Mouse (Mus musculus) ES-E14 (cell line): ENCODE results near the gene Papss2. TPM values are rescaled to one million over a fixed set of nuclear protein-coding genes. Genes with fewer than 3 reads are reported as not detected.

Experiments used
- DNase-seq: peaks from one replicate; pipeline ENCODE4 v3.0.0-alpha.2; 2013; ENCODE audit warnings: low read depth, low spot score
- H3K27ac ChIP-seq: 2 replicates; pipeline ENCODE4 v1.5.1; 2012; ENCODE audit warnings: low read depth, mild to moderate bottlenecking, low read length, moderate library complexity, mixed read lengths; ENCODE audit not compliant: poor library complexity, insufficient read depth, severe bottlenecking
- H3K36me3 ChIP-seq: 2 replicates; pipeline ENCODE4 v1.6.1; 2012; ENCODE audit warnings: mild to moderate bottlenecking, low read length, moderate library complexity, mixed read lengths; ENCODE audit not compliant: control insufficient read depth, poor library complexity, insufficient read depth, severe bottlenecking
- H3K4me1 ChIP-seq, 2 experiments: fragments of 150-350 bp in 1 of 2; sonication (generic) in 1 of 2; 2 replicates each; pipeline ENCODE4 v1.6.1; 2012; ENCODE audit warnings: low read length in 2 of 2, mild to moderate bottlenecking in 1 of 2, mixed read lengths in 1 of 2; ENCODE audit not compliant: control insufficient read depth in 2 of 2, insufficient read depth in 2 of 2, poor library complexity in 1 of 2
- H3K4me3 ChIP-seq, 2 experiments: fragments of 150-350 bp in 1 of 2; sonication (generic) in 1 of 2; 2 replicates each; pipeline ENCODE4 v1.5.1; 2012; ENCODE audit warnings: low read length in 2 of 2, low read depth in 1 of 2, mild to moderate bottlenecking in 1 of 2, mixed read lengths in 1 of 2; ENCODE audit not compliant: insufficient read depth in 1 of 2, poor library complexity in 1 of 2, severe bottlenecking in 1 of 2
- H3K9ac ChIP-seq: 2 replicates; pipeline ENCODE4 v1.6.1; 2012; ENCODE audit warnings: low read depth, mild to moderate bottlenecking, low read length, mixed read lengths; ENCODE audit not compliant: poor library complexity, insufficient read depth, severe bottlenecking
- H3K9me3 ChIP-seq: fragments of 150-350 bp; sonication (generic); 2 replicates; pipeline ENCODE4 v1.6.1; 2012; ENCODE audit warnings: low read depth, mild to moderate bottlenecking, low read length; ENCODE audit not compliant: control insufficient read depth, insufficient read depth
- CHD2 ChIP-seq: IDR thresholded peaks from 2 replicates; pipeline ENCODE4 v1.6.1; 2014; ENCODE audit warnings: mild to moderate bottlenecking, low read depth, low read length, inconsistent platforms
- HCFC1 ChIP-seq: IDR thresholded peaks from 2 replicates; pipeline ENCODE4 v1.6.1; 2012; ENCODE audit warnings: low read length, inconsistent platforms, borderline replicate concordance; ENCODE audit not compliant: insufficient read depth
- MAFK ChIP-seq: IDR thresholded peaks from 2 replicates; pipeline ENCODE4 v1.6.1; 2014; ENCODE audit warnings: mild to moderate bottlenecking, low read depth, low read length, inconsistent platforms; ENCODE audit not compliant: insufficient read depth
- ZC3H11A ChIP-seq: IDR thresholded peaks from 2 replicates; pipeline ENCODE4 v1.6.1; 2012; ENCODE audit warnings: low read depth, mild to moderate bottlenecking, inconsistent platforms, low read length, borderline replicate concordance
- ZNF384 ChIP-seq: IDR thresholded peaks from 2 replicates; pipeline ENCODE4 v1.6.1; 2012; ENCODE audit warnings: low read depth, low read length, inconsistent platforms
- in situ Hi-C, 2 experiments: fragments of 600-800 bp; cut with MboI; formaldehyde crosslinking; loops; one replicate each; pipeline ENCODE4 v1.15.1; 2025; ENCODE audit warnings: low sequenced_read_pairs in 2 of 2, inconsistent platforms in 1 of 2; ENCODE audit not compliant: unreplicated experiment in 2 of 2
- total RNA-seq: library from RNA; depleted of rRNA; stranded (reverse); fragments of 300-350 nt; gene quantifications from 2 replicates; pipeline ENCODE4 v1.2.3, GENCODE M21; 2012

Papss2 gene
- total RNA-seq, 1 experiment: 1.7 TPM

- no peaks in the 10 kb centered on the region for H3K4me1 ChIP-seq
- no peak for TF ChIP-seq CHD2
- no peak for TF ChIP-seq ZNF384
- TF ChIP-seq HCFC1: no peak
- TF ChIP-seq ZC3H11A: no peak
- TF ChIP-seq MAFK: no peak
- in situ Hi-C loops: no loop called here
- no peak overlapping the region for H3K4me3 ChIP-seq
- no peaks in the 10 kb centered on the region for H3K36me3 ChIP-seq
- no peak overlapping the region for H3K9ac ChIP-seq
- H3K27ac ChIP-seq: no peak overlapping the region
- H3K9me3 ChIP-seq: no peaks in the 10 kb centered on the region
- no peak for DNase-seq
Observed at GRCm38 (mm10) chr19:32568470-32568869, 27.1 kb upstream of the Papss2 start.

DNA sequence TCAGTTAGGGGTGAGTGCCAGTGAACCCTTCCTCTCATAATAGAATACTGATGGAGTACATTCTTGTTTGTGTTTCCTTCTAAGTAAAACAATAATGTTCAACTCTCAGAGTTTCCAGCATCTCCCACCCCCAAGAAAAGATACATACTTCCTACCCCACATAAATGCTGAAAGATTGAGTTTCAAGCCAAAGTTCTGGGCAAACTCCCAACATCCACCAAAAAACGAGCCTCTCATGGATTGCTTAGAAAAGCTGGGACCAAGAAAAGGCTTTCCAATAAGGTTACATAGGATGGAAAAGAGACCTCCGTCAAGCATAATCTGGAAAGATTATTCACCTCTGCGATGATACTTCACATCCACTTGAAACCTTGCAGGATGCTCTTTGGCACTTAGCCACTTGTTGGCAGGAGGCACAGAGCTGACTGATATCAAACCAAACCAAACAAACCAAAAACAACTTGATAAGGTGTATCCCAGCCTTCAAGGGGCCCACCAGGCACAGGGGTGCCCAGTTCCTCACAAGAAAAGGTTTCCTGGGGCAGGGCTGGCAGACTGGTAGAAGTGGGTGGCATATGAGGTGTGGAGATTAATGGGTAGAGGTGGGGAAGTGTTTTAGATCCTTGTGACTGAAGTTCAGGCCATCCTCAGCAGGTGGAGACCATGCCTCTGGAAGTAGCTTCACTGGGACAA lies 26.5 kb upstream of the Papss2 start:
- in situ Hi-C loops: no loop called here
- TF ChIP-seq CHD2 (no peak), MAFK (no peak), ZNF384 (no peak), HCFC1 (no peak), ZC3H11A (no peak)
- Histone ChIP-seq H3K9ac (no peak overlapping the region), H3K4me1 (no peaks in the 10 kb centered on the region), H3K4me3 (no peak overlapping the region), H3K9me3 (no peaks in the 10 kb centered on the region), H3K27ac (no peak overlapping the region), H3K36me3 (no peaks in the 10 kb centered on the region)
- no peak for DNase-seq

DNA sequence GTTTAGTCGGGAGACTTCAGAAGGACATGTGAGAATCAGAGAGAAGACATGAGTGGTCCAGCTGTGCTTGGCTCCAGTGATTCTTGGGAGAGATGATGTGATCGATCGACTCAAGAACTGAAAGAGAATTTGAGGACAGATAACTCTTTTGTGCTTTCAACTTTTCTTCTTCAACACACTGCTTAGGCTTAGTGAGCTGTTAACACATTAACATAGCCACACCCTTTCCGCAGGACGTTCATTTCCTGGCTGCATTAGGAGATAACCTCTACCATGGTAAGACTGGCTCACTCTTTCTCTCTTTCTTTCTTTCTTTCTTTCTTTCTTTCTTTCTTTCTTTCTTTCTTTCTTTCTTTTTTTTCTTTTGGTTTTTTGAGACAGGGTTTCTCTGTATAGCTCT lies 25.9 kb upstream of the Papss2 start:
- H3K4me1 ChIP-seq: no peaks in the 10 kb centered on the region
- no peak overlapping the region for H3K27ac ChIP-seq
- no peak for TF ChIP-seq HCFC1
- TF ChIP-seq ZNF384: no peak
- no peak for TF ChIP-seq MAFK
- no peak for TF ChIP-seq ZC3H11A
- no peak for TF ChIP-seq CHD2
- H3K9ac ChIP-seq: no peak overlapping the region
- no peak overlapping the region for H3K4me3 ChIP-seq
- no peaks in the 10 kb centered on the region for H3K36me3 ChIP-seq
- no peak for DNase-seq
- in situ Hi-C loops: no loop called here
- H3K9me3 ChIP-seq: no peaks in the 10 kb centered on the region

GRCm38 (mm10) chr19:32572191-32572590 lies 23.4 kb upstream of the Papss2 start:
- in situ Hi-C loops: no loop called here
- H3K4me3 ChIP-seq: no peak overlapping the region
- no peaks in the 10 kb centered on the region for H3K4me1 ChIP-seq
- no peaks in the 10 kb centered on the region for H3K9me3 ChIP-seq
- no peaks in the 10 kb centered on the region for H3K36me3 ChIP-seq
- no peak overlapping the region for H3K9ac ChIP-seq
- TF ChIP-seq CHD2 (no peak), MAFK (no peak), HCFC1 (no peak), ZNF384 (no peak), ZC3H11A (no peak)
- no peak for DNase-seq
- no peak overlapping the region for H3K27ac ChIP-seq

- Histone ChIP-seq H3K27ac (no peak overlapping the region), H3K9ac (no peak overlapping the region), H3K9me3 (no peaks in the 10 kb centered on the region), H3K4me1 (no peaks in the 10 kb centered on the region), H3K4me3 (no peak overlapping the region), H3K36me3 (no peaks in the 10 kb centered on the region)
- in situ Hi-C loops: no loop called here
- DNase-seq: no peak
- no peak for TF ChIP-seq ZC3H11A
- no peak for TF ChIP-seq MAFK
- TF ChIP-seq CHD2: no peak
- no peak for TF ChIP-seq HCFC1
- no peak for TF ChIP-seq ZNF384
Observed at GRCm38 (mm10) chr19:32573259-32573658, 22.3 kb upstream of the Papss2 start.
